Mouse (Mus musculus): ENCODE results near the gene Mrpl53. TPM values are rescaled to one million over a fixed set of nuclear protein-coding genes. Genes with fewer than 3 reads are reported as not detected.

The Mrpl53 gene
- polyA plus RNA-seq (2016; fragmentation: Nextera tagmentation; extraction: Ambion mirVana): 132 and 139 TPM in 2 replicates

DNA sequence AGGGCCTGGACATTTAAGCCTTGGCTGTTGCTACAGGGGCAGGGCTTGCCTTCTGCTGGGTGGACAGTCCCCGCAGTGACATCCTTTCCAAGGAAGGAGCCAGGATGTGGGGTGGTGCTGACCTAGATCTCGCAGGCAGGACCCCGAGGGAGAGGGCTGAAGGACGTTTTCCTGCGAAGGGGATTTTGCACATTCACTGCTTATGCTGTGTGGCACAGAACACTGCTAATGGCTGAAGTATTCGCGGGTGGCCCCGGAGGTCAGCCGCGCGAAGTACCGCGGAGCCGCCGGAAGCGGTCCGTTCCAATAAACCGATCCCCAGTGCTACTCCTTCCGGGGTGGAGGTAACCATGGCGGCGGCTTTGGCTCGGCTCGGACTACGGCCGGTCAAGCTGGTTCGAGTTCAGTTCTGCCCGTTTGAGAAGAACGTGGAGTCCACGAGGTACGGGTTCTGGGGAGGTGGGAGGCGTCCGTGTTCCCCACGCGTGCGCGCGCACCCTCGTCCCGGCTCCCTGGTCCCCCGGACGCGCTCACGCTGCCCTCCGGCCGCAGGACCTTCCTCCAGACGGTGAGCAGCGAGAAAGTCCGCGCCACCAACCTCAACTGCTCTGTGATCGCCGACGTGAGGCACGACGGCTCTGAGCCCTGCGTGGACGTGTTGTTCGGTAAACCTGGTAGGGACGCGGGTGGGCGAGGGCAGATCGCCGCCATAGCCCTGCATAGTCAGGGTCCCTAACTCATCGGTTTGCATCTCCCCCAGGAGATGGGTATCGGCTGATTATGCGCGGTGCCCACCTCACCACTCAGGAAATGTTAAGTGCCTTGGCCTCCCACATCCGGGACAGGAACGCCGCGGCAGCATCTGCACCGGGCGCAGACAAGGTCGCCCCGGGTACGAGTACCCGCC is at the start of gene Mrpl53:
Gene Mrpl53 (plus strand): TSS at position 279 of the 907 bp plus-strand sequence.
- Histone ChIP-seq H3K9ac (peak within 1 kb of the TSS; percentile 71), H3K4me2 (replicated peaks) (peak within 1 kb of the TSS; percentile 76), H3K4me1 (peaks cover 20% of the 10 kb centered on the region), H3K27ac (peak within 1 kb of the TSS; percentile 67), H3K36me3 (peaks cover 7% of the 10 kb centered on the region; the same call in 1 of the 2 replicates), H3K9me3 (no peaks in the 10 kb centered on the region), H3K27me3 (no peaks in the 10 kb centered on the region), H3K4me3 (peak within 1 kb of the TSS; percentile 63)
- peak; percentile 86 for ATAC-seq (ENCODE audit: insufficient number of reproducible peaks, insufficient read depth, low FRiP score, low TSS enrichment)
- WGBS: under 1% methylated on average over 76 of the region's 76 CpGs

DNA sequence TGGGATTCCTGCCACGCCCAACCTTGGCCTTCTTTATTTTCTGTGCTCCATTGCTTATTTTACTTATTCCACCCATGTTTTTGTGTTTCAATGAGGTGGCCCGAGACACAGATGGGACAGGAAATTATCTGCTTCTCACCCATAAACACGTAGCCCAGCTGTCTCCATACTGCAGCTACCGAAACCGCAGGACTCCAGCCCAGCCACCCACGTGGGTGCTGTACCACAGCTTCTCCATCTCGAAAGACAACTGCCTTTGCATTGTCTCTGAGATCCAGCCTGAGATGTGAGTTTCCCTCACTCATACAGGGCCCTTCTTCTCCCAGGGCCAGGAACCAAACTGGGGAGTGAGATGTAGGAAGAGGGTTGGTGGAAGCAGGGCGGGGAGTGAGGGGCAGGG is 42.8 kb upstream of the Mrpl53 start:
- H3K4me1 ChIP-seq: 0 out of 2 replicates have a peak, but pooled peaks cover 6% of the 10 kb centered on the region
- no peaks in the 10 kb centered on the region for H3K9me3 ChIP-seq
- 45% methylated on average over 8 of the region's 8 CpGs for WGBS
- peaks cover 97% of the 10 kb centered on the region for H3K27me3 ChIP-seq
- H3K27ac ChIP-seq: no peak overlapping the region
- no peak for ATAC-seq (ENCODE audit: insufficient number of reproducible peaks, insufficient read depth, low FRiP score, low TSS enrichment)
- H3K4me3 ChIP-seq: no peak overlapping the region
- H3K4me2 ChIP-seq (replicated peaks): no peak overlapping the region
- H3K36me3 ChIP-seq: no peaks in the 10 kb centered on the region
- H3K9ac ChIP-seq: no peak overlapping the region

DNA sequence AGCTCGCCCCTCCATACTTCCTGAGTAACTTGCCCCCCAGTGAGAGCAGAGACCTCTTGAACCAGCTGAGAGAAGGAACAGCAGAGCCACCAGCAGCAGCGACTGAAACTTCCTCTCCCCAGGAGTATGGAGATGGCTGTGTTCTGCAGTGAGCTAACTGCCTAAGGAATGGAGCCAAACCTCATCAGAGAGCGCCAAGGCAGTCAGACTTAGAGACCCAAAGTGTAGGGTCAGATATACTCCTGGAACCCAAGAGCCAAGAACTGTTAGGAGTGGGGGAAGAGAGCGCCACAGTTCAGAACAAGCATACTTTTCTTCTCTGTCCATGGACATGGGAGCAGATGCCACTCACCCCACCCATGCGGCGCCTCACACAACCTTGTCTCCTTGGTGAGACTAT is 42.4 kb upstream of the Mrpl53 start:
- no peak overlapping the region for H3K9ac ChIP-seq
- 0 out of 2 replicates have a peak, but pooled peaks cover 6% of the 10 kb centered on the region for H3K4me1 ChIP-seq
- H3K9me3 ChIP-seq: no peaks in the 10 kb centered on the region
- H3K4me2 ChIP-seq (replicated peaks): no peak overlapping the region
- no peaks in the 10 kb centered on the region for H3K36me3 ChIP-seq
- no peak overlapping the region for H3K4me3 ChIP-seq
- H3K27ac ChIP-seq: no peak overlapping the region
- peaks cover 97% of the 10 kb centered on the region for H3K27me3 ChIP-seq
- no peak for ATAC-seq (ENCODE audit: insufficient number of reproducible peaks, insufficient read depth, low FRiP score, low TSS enrichment)
- WGBS: 27% methylated on average over 6 of the region's 6 CpGs

DNA sequence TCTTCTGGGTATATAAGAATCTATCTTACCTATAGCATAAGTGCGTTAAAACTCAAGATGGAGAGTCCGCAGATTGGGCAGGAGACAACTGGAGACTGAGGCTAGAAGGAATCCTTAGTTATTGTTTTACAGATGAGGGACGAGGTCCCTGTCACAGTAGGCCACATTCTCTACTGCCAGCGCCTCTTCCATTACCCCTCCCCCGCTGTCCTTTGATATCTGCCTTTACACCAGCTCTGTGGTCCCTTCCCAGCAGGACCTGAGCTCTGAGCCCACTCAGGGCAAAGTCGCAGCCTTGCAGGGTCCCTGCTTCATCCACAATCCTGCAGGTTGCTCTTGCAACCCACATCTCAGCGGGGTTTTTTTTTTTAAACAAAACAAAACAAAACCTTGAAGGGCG is 40.6 kb upstream of the Mrpl53 start:
- peak overlapping the region; percentile 18; the same call in 1 of the 2 replicates for H3K4me2 ChIP-seq (replicated peaks)
- peaks cover 98% of the 10 kb centered on the region for H3K27me3 ChIP-seq
- H3K4me1 ChIP-seq: 0 out of 2 replicates have a peak, but pooled peaks cover 6% of the 10 kb centered on the region
- no peaks in the 10 kb centered on the region for H3K9me3 ChIP-seq
- ATAC-seq (ENCODE audit: insufficient number of reproducible peaks, insufficient read depth, low FRiP score, low TSS enrichment): no peak
- WGBS: 2% methylated on average over 8 of the region's 8 CpGs
- no peaks in the 10 kb centered on the region for H3K36me3 ChIP-seq
- H3K9ac ChIP-seq: no peak overlapping the region
- no peak overlapping the region for H3K27ac ChIP-seq
- H3K4me3 ChIP-seq: no peak overlapping the region

DNA sequence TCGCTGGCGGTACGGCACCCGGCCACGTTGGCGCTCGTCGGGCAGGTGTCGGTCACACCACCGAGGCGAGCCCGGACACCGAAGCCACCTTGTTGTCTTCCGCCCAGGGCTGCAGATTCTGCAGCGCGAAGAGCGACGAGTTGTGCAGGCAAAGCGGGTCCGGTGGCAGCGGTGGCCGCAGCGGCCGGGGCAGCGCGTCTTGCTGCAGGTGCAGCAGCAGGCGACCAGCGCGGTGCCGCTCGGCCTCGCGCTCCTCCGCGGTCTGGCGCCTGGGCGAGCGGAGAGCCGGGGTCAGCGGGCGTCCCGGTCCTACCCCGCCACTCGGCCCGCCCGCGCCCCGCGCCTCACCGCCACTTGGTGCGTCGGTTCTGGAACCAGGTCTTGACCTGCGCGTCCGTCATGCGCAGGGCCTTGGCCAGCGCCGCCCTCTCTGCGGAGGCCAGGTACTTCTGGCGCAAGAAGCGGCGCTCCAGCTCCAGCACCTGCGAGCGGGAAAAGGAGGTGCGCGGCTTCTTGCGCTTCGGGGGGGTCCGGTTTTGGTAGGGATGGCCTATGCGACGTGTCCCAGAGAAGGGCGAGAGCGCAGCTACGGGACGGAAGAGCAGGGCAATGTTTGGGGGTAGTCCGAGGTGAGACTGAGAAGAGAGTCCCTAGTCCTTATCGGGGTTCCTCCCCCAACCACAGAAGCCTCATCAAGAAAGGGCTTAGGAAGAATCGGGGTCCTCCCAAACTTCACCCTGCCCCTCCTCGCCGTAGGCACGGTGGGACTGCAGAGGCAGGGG is 39.9 kb upstream of the Mrpl53 start:
- no peaks in the 10 kb centered on the region for H3K9me3 ChIP-seq
- WGBS: under 1% methylated on average over 80 of the region's 81 CpGs

DNA sequence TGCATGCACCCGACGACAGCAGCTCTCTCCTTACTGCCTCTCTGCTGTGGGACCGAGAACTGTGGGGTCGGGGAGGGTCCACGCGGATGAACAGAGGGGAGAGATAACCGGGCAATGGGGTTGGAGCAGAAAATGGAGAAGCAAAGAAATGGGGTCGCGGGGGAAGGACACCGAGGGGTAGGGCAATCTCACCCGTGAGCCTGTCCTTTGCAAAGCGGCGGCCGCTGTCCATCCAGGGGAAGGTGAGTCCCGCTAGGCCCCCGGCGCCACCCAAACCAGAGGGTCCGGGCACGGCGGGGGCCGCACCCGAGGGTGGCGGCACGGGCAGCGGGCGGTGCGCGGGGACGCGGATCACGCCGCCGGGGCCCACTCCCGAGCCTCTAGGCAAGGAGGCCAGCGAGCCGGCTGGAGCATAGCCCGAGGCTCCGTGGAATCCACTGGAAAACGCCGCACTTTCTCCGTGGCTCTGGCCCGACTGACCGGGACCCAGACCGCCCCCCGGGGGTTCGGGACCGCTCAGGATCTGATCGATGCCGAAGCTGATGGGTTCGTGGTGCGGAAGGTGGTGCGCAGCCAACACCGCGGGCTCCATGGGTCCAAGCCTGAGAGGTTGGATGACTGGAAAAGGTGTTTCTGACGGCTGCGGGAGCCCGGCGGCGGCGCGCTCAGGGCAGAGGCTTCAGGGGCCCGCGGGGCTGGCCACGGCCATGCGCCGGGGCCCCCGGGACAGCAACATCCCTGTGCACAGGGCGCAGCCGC is 39.2 kb upstream of the Mrpl53 start:
- no peaks in the 10 kb centered on the region for H3K9me3 ChIP-seq
- H3K4me3 ChIP-seq: peak overlapping the region; percentile 30
- H3K27me3 ChIP-seq: peaks cover 98% of the 10 kb centered on the region
- 0 out of 2 replicates have a peak, but pooled peaks have one; percentile 19 for ATAC-seq (ENCODE audit: insufficient number of reproducible peaks, insufficient read depth, low FRiP score, low TSS enrichment)
- H3K4me1 ChIP-seq: 0 out of 2 replicates have a peak, but pooled peaks cover 6% of the 10 kb centered on the region
- WGBS: 1% methylated on average over 67 of the region's 69 CpGs
- no peak overlapping the region for H3K9ac ChIP-seq
- no peak overlapping the region for H3K27ac ChIP-seq
- no peaks in the 10 kb centered on the region for H3K36me3 ChIP-seq
- peak overlapping the region; percentile 51 for H3K4me2 ChIP-seq (replicated peaks)

More for the DNA sequence above, 39.9 kb upstream of the Mrpl53 start:
- Histone ChIP-seq H3K4me1 (0 out of 2 replicates have a peak, but pooled peaks cover 6% of the 10 kb centered on the region), H3K27ac (no peak overlapping the region), H3K4me3 (peak overlapping the region; percentile 30), H3K27me3 (peaks cover 98% of the 10 kb centered on the region), H3K9ac (peak overlapping the region; percentile 0; the same call in 1 of the 2 replicates), H3K4me2 (replicated peaks) (peak overlapping the region; percentile 18), H3K36me3 (no peaks in the 10 kb centered on the region)
- ATAC-seq (ENCODE audit: insufficient number of reproducible peaks, insufficient read depth, low FRiP score, low TSS enrichment): no peak

DNA sequence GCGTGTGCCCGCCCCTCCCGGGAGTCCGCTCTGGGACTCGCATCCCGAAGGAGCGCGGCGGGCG is 38.8 kb upstream of the Mrpl53 start, which contains the start of gene Tlx2:
Gene Tlx2 (minus strand): TSS at position 47 of the 64 bp plus-strand sequence.
- WGBS: 2% methylated on average over 9 of the region's 10 CpGs
- 0 out of 2 replicates have a peak within 1 kb of the TSS, but pooled peaks have one; percentile 15 for H3K9ac ChIP-seq
- H3K27me3 ChIP-seq: peaks cover 97% of the 10 kb centered on the region
- H3K36me3 ChIP-seq: no peaks in the 10 kb centered on the region
- H3K4me3 ChIP-seq: peak within 1 kb of the TSS; percentile 30
- H3K9me3 ChIP-seq: no peaks in the 10 kb centered on the region
- H3K4me2 ChIP-seq (replicated peaks): peak within 1 kb of the TSS; percentile 51
- no peak within 1 kb of the TSS for H3K27ac ChIP-seq
- no peak for ATAC-seq (ENCODE audit: insufficient number of reproducible peaks, insufficient read depth, low FRiP score, low TSS enrichment)
- H3K4me1 ChIP-seq: 0 out of 2 replicates have a peak, but pooled peaks cover 6% of the 10 kb centered on the region

DNA sequence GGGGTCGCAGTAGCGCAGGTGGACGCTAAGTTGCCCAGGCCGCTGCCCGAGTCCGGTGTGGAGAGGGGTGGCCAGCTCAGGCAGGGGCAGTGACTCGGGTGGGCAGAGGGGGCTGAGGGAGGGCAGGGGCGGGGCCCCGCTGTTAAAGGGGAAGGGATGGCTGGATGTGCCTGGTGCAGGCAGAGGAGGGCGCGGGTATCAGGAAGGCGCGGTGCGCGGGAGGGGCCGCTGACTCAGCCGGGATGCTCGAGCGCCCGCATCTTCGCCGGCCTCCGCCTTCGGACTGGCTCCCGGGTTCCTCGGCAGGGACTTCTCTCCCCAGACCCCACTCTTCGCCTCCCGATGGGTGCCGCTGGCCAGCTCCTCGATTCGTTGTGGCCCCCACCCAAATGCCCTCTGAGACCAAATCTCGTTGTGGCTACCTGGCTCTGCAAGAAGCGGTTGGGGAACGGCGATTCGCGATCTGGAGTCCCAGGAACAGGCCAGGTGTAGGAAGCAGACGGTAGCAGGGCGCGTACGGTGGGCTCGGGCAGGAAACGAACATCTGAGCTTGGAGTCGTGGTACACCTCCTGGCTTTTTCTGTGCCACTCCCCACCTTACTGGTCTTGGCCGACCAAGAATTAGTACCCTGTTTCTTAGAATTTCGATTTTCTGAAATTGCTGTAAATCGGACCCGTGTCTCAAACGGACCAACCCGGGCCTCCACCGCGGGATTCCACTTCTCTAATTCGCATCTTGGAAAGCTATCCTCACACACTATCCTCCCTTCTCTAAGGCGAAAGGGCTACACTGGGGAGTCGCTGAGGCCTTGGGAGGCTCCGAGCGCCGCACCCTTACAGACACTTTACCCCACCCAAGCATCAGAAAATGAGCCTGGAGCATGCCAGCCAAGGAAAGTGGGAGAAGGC is 38.3 kb upstream of the Mrpl53 start:
- Histone ChIP-seq H3K36me3 (no peaks in the 10 kb centered on the region), H3K9me3 (no peaks in the 10 kb centered on the region), H3K4me3 (peak overlapping the region; percentile 30), H3K27ac (no peak overlapping the region), H3K27me3 (peaks cover 96% of the 10 kb centered on the region), H3K4me2 (replicated peaks) (peak overlapping the region; percentile 51), H3K4me1 (0 out of 2 replicates have a peak, but pooled peaks cover 6% of the 10 kb centered on the region), H3K9ac (0 out of 2 replicates have a peak overlapping the region, but pooled peaks have one; percentile 15)
- peak; percentile 36; the same call in 1 of the 2 replicates for ATAC-seq (ENCODE audit: insufficient number of reproducible peaks, insufficient read depth, low FRiP score, low TSS enrichment)
- 2% methylated on average over 55 of the region's 58 CpGs for WGBS

DNA sequence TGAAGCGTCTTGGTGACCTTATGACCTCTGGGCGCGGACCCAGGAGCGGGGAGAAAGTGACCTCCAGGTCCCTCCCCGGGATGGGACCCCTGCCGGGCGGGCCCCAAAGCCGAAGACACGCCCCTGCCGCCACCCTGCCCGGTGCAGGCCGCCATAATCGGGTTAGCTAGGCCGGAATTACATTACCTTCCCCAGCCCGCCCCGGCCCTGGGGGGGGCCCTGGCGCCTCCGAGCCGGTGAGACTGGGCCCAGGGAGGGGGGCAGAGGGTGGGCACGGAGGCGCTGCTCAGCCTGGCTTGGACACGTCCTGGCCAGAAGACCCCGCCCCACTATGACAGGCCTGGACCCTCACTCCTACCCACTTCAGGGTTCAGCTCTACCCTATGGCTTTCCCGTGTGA is 37.6 kb upstream of the Mrpl53 start:
- Histone ChIP-seq H3K9ac (no peak overlapping the region), H3K27me3 (peaks cover 93% of the 10 kb centered on the region), H3K27ac (no peak overlapping the region), H3K4me2 (replicated peaks) (peak overlapping the region; percentile 51), H3K4me3 (peak overlapping the region; percentile 30), H3K9me3 (no peaks in the 10 kb centered on the region), H3K36me3 (no peaks in the 10 kb centered on the region), H3K4me1 (0 out of 2 replicates have a peak, but pooled peaks cover 6% of the 10 kb centered on the region)
- peak; percentile 55 for ATAC-seq (ENCODE audit: insufficient number of reproducible peaks, insufficient read depth, low FRiP score, low TSS enrichment)
- WGBS: under 1% methylated on average over 24 of the region's 24 CpGs

DNA sequence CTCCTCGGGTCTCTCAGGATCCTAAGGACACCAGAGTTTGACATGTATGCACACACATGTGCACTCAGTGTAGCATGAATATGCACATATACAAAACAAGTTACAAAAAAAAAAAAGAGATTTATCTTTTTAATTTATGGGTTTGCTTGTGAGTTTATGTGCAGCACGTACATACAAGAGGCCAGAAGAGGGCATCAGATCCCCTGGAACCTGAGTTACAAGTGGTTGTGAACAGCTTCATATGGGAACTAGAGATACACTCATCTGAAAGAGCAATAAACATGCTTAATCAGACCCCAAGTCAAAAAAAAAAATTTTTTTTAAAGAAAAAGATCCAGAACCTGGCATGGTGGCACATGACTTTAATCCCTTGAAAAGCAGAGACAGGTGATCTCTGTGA is 33.9 kb upstream of the Mrpl53 start:
- peaks cover under 1% of the 10 kb centered on the region; the same call in 1 of the 2 replicates for H3K36me3 ChIP-seq
- no peak for ATAC-seq (ENCODE audit: insufficient number of reproducible peaks, insufficient read depth, low FRiP score, low TSS enrichment)
- WGBS: 17% methylated on average over 2 of the region's 2 CpGs

More for the DNA sequence above, 33.9 kb upstream of the Mrpl53 start:
- H3K4me1 ChIP-seq: peaks cover 22% of the 10 kb centered on the region; the same call in 1 of the 2 replicates
- no peak overlapping the region for H3K9ac ChIP-seq
- H3K4me3 ChIP-seq: no peak overlapping the region
- no peak overlapping the region for H3K4me2 ChIP-seq (replicated peaks)
- peaks cover 58% of the 10 kb centered on the region for H3K27me3 ChIP-seq
- H3K27ac ChIP-seq: no peak overlapping the region
- no peaks in the 10 kb centered on the region for H3K9me3 ChIP-seq

All from embryonic facial prominence, embryonic 12.5 days (tissue).